Mouse (Mus musculus): ENCODE measurements around the gene Mmp1b. TPM values are rescaled to one million over a fixed set of nuclear protein-coding genes. Genes with fewer than 3 reads are reported as not detected.
"Not testable (repeated sequence)": the region's sequence is repeated elsewhere in the genome, so short reads cannot be mapped to it uniquely, and the experiment has no call there.

Gene Mmp1b
- polyA plus RNA-seq (2011; ENCODE audit: insufficient read depth, insufficient read length, low replicate concordance, missing spikeins), result not detected in 2 replicates

DNA sequence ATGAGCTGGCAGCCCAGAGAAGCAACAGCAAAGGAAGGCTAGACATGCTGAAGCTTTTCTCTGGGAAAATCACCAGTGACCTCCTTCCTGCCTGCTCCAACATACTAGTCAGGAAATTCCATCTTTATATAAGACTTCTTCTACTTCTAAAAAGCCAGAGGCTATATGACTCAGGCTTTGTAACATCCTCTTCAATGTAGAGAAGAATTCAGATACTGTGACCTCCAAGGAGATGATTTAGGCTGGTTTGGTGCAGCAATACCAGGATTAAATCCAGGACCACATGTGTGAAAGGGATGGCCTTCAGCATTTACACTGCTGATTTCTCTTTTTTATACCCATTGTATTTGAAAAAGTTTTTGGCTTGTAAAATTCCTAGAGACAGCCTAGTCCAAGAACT, at the start of gene Mmp1b:
Mmp1b (minus strand) TSS at position 101 of the 400 bp plus-strand sequence.
- Histone ChIP-seq H3K4me1 (ENCODE audit: control insufficient read depth, insufficient read depth, low read length) (no peaks in the 10 kb centered on the region), H3K4me3 (replicated peaks; ENCODE audit: control insufficient read depth, low read depth, low read length) (no peak within 1 kb of the TSS)
- TF ChIP-seq CTCF (IDR thresholded peaks at IDR 0.05; ENCODE audit: control insufficient read depth, insufficient read depth, low read length) (no peak), POLR2A (IDR thresholded peaks at IDR 0.05; ENCODE audit: borderline replicate concordance, control insufficient read depth, low read depth, low read length) (no peak)

DNA sequence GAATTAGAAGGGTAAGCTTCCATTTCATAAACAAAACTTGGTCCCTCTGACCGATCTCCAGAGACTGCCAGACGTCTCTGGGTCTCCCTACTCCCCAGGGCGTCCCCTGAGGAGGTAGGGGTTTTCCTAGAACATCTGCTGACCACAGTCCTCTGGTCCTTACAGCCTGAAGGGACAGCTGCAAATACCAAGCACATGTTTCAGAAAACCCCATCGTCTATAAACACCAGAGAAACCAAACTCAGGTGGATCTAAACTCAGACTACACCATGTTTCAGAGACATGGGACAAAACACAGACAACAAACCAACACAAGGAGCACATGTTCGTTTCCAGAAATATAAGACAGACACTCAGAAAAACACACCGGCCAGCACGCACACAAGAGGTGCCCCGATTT, 8.7 kb upstream of the Mmp1b start:
- not testable (repeated sequence) for H3K4me1 ChIP-seq (ENCODE audit: control insufficient read depth, insufficient read depth, low read length); H3K27ac ChIP-seq (ENCODE audit: control insufficient read depth, insufficient read depth, low read depth, low read length, poor library complexity); H3K4me3 ChIP-seq (replicated peaks; ENCODE audit: control insufficient read depth, low read depth, low read length)
- 69% methylated on average over 8 of the region's 8 CpGs for WGBS

More for the DNA sequence above, at the start of gene Mmp1b:
- no peak within 1 kb of the TSS for H3K27ac ChIP-seq (ENCODE audit: control insufficient read depth, insufficient read depth, low read depth, low read length, poor library complexity)

DNA sequence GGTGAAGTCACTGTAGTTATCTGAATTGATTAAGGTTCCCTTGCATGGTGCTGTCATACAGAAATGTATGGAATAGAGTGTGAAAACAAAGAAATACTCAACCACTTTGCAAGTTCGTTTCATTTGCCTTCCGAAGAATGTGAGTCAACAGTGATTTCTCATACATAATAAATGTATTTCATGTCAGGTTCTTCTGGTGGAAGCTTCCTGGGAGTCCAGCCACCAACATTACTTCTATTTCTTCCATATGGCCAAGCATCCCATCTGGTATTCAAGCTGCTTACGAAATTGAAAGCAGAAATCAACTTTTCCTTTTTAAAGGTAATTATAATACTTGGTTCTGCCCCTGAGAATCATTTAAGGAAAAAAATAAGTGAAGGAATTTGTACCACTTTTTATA, 33.3 kb downstream of the Mmp1b start:
- no peak overlapping the region for H3K4me3 ChIP-seq (replicated peaks; ENCODE audit: control insufficient read depth, low read depth, low read length)
- 77% methylated on average over 3 of the region's 3 CpGs for WGBS
- no peak for TF ChIP-seq CTCF (IDR thresholded peaks at IDR 0.05; ENCODE audit: control insufficient read depth, insufficient read depth, low read length)
- no peak for TF ChIP-seq POLR2A (IDR thresholded peaks at IDR 0.05; ENCODE audit: borderline replicate concordance, control insufficient read depth, low read depth, low read length)
- H3K27ac ChIP-seq (ENCODE audit: control insufficient read depth, insufficient read depth, low read depth, low read length, poor library complexity), result no peak overlapping the region
- no peaks in the 10 kb centered on the region for H3K4me1 ChIP-seq (ENCODE audit: control insufficient read depth, insufficient read depth, low read length)

DNA sequence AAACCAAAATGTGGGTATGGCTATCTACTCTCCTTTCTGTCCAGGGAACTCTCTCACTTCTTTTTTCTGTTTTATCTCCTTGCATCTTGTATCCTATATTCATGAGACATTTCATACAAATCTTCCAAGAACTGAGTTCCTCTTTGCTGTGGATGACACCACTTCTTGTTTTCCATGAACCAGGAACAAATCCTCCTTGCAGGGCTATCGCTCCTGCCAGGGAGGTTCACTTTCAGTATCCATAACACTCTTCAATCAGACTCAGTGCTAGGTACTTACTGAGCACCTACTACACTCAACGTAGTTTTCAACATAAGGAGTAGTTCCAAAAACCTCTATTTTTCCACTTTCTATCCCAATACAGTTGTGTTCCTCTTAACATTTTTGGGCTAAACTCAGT, 42.3 kb downstream of the Mmp1b start:
- TF ChIP-seq POLR2A (IDR thresholded peaks at IDR 0.05; ENCODE audit: borderline replicate concordance, control insufficient read depth, low read depth, low read length) (no peak), CTCF (IDR thresholded peaks at IDR 0.05; ENCODE audit: control insufficient read depth, insufficient read depth, low read length) (no peak)
- H3K4me1 ChIP-seq (ENCODE audit: control insufficient read depth, insufficient read depth, low read length), result no peaks in the 10 kb centered on the region; the same call in 1 of the 2 replicates
- H3K27ac ChIP-seq (ENCODE audit: control insufficient read depth, insufficient read depth, low read depth, low read length, poor library complexity), result no peak overlapping the region
- H3K4me3 ChIP-seq (replicated peaks; ENCODE audit: control insufficient read depth, low read depth, low read length), result no peak overlapping the region
- WGBS, result 75% methylated on average over 2 of the region's 2 CpGs

DNA sequence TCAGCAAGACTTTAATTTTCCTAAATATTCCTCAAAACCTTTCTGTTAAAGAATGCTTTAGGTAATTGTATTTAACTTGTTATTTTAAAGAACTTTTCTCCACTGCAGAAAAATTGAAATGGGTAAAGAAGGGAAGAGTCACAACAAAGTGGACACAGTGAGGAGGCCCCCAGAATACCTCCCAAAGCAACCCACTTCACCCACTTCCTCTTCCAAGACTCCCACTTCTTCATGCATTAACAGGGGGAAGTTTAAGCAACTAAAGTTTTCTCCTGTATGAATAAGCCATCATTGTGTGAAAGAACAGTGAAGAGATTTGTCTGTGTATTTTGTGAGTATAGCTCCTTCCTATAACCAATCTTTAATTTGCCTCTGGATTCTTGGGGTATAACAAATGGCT, 43.7 kb downstream of the Mmp1b start, which contains the start of gene Mmp12:
Mmp12 (plus strand) TSS at position 275 of the 400 bp plus-strand sequence.
- H3K4me3 ChIP-seq (replicated peaks; ENCODE audit: control insufficient read depth, low read depth, low read length), result no peak within 1 kb of the TSS
- no peak for TF ChIP-seq CTCF (IDR thresholded peaks at IDR 0.05; ENCODE audit: control insufficient read depth, insufficient read depth, low read length)
- TF ChIP-seq POLR2A (IDR thresholded peaks at IDR 0.05; ENCODE audit: borderline replicate concordance, control insufficient read depth, low read depth, low read length), result no peak
- no peaks in the 10 kb centered on the region; the same call in 1 of the 2 replicates for H3K4me1 ChIP-seq (ENCODE audit: control insufficient read depth, insufficient read depth, low read length)
- no peak within 1 kb of the TSS for H3K27ac ChIP-seq (ENCODE audit: control insufficient read depth, insufficient read depth, low read depth, low read length, poor library complexity)

DNA sequence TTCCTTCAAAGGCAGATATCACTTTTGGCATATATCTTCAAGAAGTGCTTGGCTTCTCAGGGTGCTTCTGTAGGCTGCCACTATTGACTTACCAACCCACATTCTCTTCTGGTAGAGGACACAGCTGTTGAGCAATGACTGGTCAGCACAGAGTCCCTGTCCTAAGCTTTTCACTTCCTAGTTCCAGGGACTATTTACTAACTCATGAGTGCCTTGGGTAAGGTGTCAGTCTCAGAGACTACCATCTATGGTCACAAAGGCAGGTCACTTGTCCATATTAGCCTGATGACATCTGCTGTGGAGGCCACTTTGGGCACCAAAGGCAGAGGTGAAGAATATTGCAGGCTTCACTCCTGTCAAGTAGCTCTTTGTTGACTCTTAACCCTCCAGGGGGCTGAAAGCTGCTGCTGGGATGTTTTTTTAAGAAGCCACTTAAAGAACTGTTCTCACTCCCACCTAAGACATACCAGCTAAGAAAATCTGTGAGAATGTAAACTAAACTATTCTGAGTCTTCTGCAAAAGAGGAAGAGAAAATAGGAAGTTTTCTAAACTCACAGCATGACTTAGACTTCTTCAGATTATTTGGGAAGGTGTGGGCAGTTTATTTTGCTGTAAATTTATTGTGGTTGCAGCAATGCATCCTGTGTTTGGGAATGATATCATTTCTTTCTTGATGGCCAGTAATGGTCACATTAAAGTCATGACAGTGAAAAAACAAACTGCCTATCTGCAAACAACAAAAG, 50.9 kb downstream of the Mmp1b start:
- Histone ChIP-seq H3K4me3 (replicated peaks; ENCODE audit: control insufficient read depth, low read depth, low read length) (no peak overlapping the region), H3K4me1 (ENCODE audit: control insufficient read depth, insufficient read depth, low read length) (no peaks in the 10 kb centered on the region), H3K27ac (ENCODE audit: control insufficient read depth, insufficient read depth, low read depth, low read length, poor library complexity) (peak overlapping the region; percentile 44; the same call in 1 of the 2 replicates)
- TF ChIP-seq CTCF (IDR thresholded peaks at IDR 0.05; ENCODE audit: control insufficient read depth, insufficient read depth, low read length) (no peak), POLR2A (IDR thresholded peaks at IDR 0.05; ENCODE audit: borderline replicate concordance, control insufficient read depth, low read depth, low read length) (no peak)

DNA sequence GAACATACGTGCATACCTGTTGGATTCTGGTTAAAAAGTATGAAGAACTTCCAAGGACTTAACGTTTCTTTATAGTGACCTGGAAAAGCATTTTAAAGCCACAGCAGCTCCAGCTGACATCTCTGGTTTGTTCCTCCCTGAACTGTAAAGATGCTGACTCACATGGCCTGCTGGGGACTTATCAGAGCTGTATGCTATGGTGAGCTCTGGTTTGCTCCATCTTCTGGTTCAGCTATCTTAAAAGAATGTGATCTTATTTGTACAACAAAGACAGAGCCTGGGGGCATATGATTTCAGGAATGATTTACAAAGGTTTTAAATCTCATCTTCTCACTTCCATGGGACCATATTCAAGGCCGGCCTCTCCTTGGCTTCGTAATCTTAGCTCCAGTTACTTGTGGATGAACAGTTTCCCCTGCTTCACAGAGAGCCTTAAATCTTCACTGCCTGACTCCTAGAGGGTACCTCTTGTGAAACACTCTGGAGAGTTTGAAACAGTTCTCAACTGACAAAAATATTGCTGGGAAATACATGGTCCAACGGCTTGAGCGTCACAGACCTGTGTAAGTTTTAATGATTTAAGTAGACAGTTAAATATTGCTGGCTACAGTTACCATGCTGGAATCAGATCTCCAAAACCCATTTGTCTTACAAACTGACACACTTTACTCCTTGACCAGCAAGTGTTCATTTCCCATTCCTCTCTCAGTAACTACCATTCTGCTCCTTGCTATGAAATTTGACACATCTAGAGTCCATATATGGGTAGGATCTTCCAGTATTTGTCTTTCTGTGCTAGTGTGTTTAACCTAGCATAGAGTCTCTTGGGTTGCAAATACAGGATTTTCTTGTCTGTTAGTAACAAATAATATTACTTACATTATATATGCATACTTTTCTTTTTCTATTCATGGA, 51.8 kb downstream of the Mmp1b start:
- Histone ChIP-seq H3K27ac (ENCODE audit: control insufficient read depth, insufficient read depth, low read depth, low read length, poor library complexity) (no peak overlapping the region), H3K4me1 (ENCODE audit: control insufficient read depth, insufficient read depth, low read length) (no peaks in the 10 kb centered on the region), H3K4me3 (replicated peaks; ENCODE audit: control insufficient read depth, low read depth, low read length) (no peak overlapping the region)
- WGBS, result 63% methylated on average over 5 of the region's 6 CpGs
- no peak for TF ChIP-seq CTCF (IDR thresholded peaks at IDR 0.05; ENCODE audit: control insufficient read depth, insufficient read depth, low read length)
- no peak for TF ChIP-seq POLR2A (IDR thresholded peaks at IDR 0.05; ENCODE audit: borderline replicate concordance, control insufficient read depth, low read depth, low read length)

DNA sequence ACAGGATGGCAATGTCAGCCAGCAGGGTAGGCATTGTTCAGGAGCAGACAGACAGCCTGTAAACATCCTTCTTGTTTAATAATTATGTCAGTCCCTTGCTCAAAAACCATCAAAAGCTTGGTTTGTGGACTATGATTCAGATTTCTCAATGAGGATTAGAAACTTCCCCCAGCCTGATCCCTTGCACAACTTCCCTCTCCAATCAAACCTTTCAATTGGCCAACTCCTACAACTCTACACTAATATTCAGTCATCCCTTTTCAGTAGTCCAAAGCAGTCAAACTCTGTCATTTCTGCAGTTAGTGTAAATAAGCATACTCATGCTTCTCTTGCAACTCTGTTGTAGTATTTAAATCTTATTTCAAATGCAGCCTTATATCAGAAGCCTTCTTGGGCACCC, 56.0 kb downstream of the Mmp1b start:
- Histone ChIP-seq H3K4me3 (replicated peaks; ENCODE audit: control insufficient read depth, low read depth, low read length) (no peak overlapping the region), H3K27ac (ENCODE audit: control insufficient read depth, insufficient read depth, low read depth, low read length, poor library complexity) (no peak overlapping the region), H3K4me1 (ENCODE audit: control insufficient read depth, insufficient read depth, low read length) (no peaks in the 10 kb centered on the region)
- no peak for TF ChIP-seq POLR2A (IDR thresholded peaks at IDR 0.05; ENCODE audit: borderline replicate concordance, control insufficient read depth, low read depth, low read length)
- no peak for TF ChIP-seq CTCF (IDR thresholded peaks at IDR 0.05; ENCODE audit: control insufficient read depth, insufficient read depth, low read length)

Other genes with a start within 250 kb of the Mmp1b start
- 0.54 and 1.5 TPM in 2 replicates for gene Dync2h1, start 203.6 kb downstream of the Mmp1b start, polyA plus RNA-seq (2011; ENCODE audit: insufficient read depth, insufficient read length, low replicate concordance, missing spikeins)
- gene Dcun1d5, start 203.5 kb downstream of the Mmp1b start, polyA plus RNA-seq (2011; ENCODE audit: insufficient read depth, insufficient read length, low replicate concordance, missing spikeins), result 29.5 and 50.8 TPM in 2 replicates
- 4.3 and 9.0 TPM in 2 replicates for gene Mmp13, start 115.5 kb downstream of the Mmp1b start, polyA plus RNA-seq (2011; ENCODE audit: insufficient read depth, insufficient read length, low replicate concordance, missing spikeins)
- 0.36 TPM in 1 of 2 replicates, not detected in the other for gene Mmp12, start 43.7 kb downstream of the Mmp1b start, polyA plus RNA-seq (2011; ENCODE audit: insufficient read depth, insufficient read length, low replicate concordance, missing spikeins)
- gene Mmp3, start 57.8 kb upstream of the Mmp1b start, polyA plus RNA-seq (2011; ENCODE audit: insufficient read depth, insufficient read length, low replicate concordance, missing spikeins), result 1.3 and 6.4 TPM in 2 replicates
- gene Mmp10, start 114.3 kb upstream of the Mmp1b start, polyA plus RNA-seq (2011; ENCODE audit: insufficient read depth, insufficient read length, low replicate concordance, missing spikeins), result not detected in 2 replicates
- 66.3 and 247 TPM in 2 replicates for gene Mmp8, start 170.4 kb upstream of the Mmp1b start, polyA plus RNA-seq (2011; ENCODE audit: insufficient read depth, insufficient read length, low replicate concordance, missing spikeins)
- gene Mmp27, start 183.3 kb upstream of the Mmp1b start, polyA plus RNA-seq (2011; ENCODE audit: insufficient read depth, insufficient read length, low replicate concordance, missing spikeins), result 1.3 TPM in 1 of 2 replicates, not detected in the other
- not detected in 2 replicates for gene Mmp20, start 240.2 kb upstream of the Mmp1b start, polyA plus RNA-seq (2011; ENCODE audit: insufficient read depth, insufficient read length, low replicate concordance, missing spikeins)

All from bone marrow, adult 2 months (tissue).